Mouse (Mus musculus): ENCODE results near the gene Lrch2. TPM values are rescaled to one million over a fixed set of nuclear protein-coding genes. Genes with fewer than 3 reads are reported as not detected.
"Not testable (repeated sequence)": the region's sequence is repeated elsewhere in the genome, so short reads cannot be mapped to it uniquely, and the experiment has no call there.

Lrch2 gene
- total RNA-seq (2021) (1 to 10 TPM; 1.6 to 1.8 TPM), polyA plus RNA-seq (2012; rRNA removed) (0.33 and 0.50 TPM in 2 replicates)
- long read RNA-seq, result 0 reads

DNA sequence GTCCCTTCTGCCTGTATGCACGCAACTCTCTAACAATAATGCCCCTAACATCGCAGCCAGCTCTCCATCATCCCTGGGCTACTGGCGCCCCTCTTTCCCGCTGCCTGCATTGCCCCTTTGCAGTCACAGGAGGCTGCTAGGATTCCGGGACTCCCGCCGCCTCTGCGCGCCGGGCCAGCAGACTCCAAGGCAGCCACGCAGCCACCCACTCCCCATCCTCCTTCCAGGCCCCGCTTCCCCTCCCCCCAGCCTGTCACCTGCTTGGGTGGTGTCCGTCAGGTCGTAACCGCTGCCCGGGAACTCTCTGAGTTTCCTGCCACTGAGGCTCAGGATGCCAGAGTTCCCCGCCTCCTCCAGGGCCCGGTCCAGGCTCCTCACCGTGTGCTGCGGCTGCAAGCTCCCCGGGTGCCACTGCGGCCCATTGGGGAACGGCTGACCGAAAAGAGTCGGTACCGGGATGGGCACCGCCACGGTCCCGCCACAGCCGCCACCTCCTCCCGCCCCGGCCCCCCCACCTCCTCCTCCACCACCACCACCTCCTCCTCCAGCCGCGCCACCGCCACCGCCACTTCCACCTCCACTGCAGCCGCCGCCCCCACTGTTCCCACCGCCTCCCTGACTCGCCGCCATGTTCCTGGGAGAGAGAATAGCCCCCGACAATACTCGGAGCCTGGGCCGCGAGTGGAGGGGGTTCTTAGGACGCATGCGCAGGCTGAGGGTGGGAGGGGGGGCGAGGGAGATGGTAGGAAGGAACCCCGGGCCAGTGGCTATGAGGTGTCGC lies at the start of gene Lrch2:
TSS of gene Lrch2 (minus strand) at position 661 of the 781 bp plus-strand sequence.
- 8% methylated on average over 37 of the region's 50 CpGs for WGBS

DNA sequence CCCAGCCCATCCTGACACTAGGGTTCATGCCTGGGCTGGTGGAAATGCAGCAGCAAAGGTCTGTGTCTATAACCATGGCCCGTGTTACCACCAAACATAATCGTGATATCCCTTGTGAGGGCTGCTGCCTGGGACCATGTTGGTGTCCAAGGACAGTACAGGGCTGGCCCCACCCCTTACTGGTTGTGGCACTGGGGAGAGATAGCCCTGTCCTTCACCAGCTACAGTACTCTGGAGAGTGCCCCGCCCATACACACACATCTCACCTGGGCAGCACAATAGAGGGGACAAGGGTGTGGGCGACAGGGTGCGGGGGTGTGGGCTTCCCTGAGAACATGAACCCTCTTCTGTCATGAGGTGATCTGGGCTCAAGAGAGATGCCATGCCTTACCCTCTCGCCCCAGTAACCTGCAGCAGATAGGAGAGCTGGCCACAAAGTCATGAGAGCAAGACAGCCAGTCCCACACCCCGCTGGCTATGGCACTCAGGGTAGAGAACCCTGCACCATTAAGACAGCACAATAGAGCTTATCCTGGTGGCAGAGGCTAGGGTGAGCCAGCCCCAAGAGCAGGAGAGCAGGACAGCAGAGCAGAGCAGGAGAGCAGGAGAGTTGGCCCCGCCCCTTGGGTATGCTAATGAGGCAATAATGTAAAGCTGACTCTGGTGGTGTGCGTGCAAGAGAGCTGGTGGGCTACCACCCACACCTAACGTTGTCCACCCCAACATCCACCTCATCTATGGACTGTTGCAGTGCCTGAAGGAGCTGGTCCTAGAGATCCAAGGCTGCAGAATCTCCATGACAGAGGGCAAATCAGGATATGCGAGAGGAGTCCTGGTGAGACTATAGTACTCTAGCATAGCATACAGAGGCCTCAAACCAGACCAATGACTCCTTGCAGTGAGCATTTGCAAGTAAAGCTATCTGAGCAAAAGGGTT lies 12.7 kb downstream of the Lrch2 start:
- WGBS, result 68% methylated on average over 11 of the region's 11 CpGs
- DNase-seq, result no peak
- Histone ChIP-seq H3K27me3 (ENCODE audit: control insufficient read depth, insufficient read depth, low read length) (no peaks in the 10 kb centered on the region), H3K79me2 (replicated peaks; ENCODE audit: control insufficient read depth, insufficient read depth, low read length) (no peaks in the 10 kb centered on the region), H3K4me1 (ENCODE audit: control insufficient read depth, insufficient read depth, low read length) (no peaks in the 10 kb centered on the region; the same call in 1 of the 2 replicates), H3K36me3 (ENCODE audit: control insufficient read depth, insufficient read depth, low read length) (no peaks in the 10 kb centered on the region), H3K4me3 (no peak overlapping the region), H3K27ac (no peak overlapping the region), H3K9ac (ENCODE audit: low read depth, low read length) (no peak overlapping the region)
- intact Hi-C loops (cut with DNase I), result no loop called here
- no peak for TF ChIP-seq POLR2A (IDR thresholded peaks at IDR 0.05; ENCODE audit: insufficient read depth, low read depth, low read length)
- no peak for TF ChIP-seq CTCF (IDR thresholded peaks at IDR 0.05)
- no peak for TF ChIP-seq EP300 (IDR thresholded peaks at IDR 0.05; ENCODE audit: insufficient read depth, low read depth, low read length)

More for the DNA sequence above, at the start of gene Lrch2:
- no peaks in the 10 kb centered on the region for H3K4me1 ChIP-seq (ENCODE audit: control insufficient read depth, insufficient read depth, low read length)
- no peaks in the 10 kb centered on the region for H3K79me2 ChIP-seq (replicated peaks; ENCODE audit: control insufficient read depth, insufficient read depth, low read length)
- H3K36me3 ChIP-seq (ENCODE audit: control insufficient read depth, insufficient read depth, low read length), result no peaks in the 10 kb centered on the region
- peak within 1 kb of the TSS; percentile 48 for H3K4me3 ChIP-seq
- DNase-seq, result peak; percentile 20 to 47
- H3K27ac ChIP-seq, result peak within 1 kb of the TSS; percentile 36
- intact Hi-C loops (cut with DNase I), result no loop called here
- TF ChIP-seq CTCF (IDR thresholded peaks at IDR 0.05) (0 out of 2 replicates have a peak, but pooled peaks have one; percentile 18), POLR2A (IDR thresholded peaks at IDR 0.05; ENCODE audit: insufficient read depth, low read depth, low read length) (no peak), EP300 (IDR thresholded peaks at IDR 0.05; ENCODE audit: insufficient read depth, low read depth, low read length) (no peak)
- H3K27me3 ChIP-seq (ENCODE audit: control insufficient read depth, insufficient read depth, low read length), result no peaks in the 10 kb centered on the region
- H3K9ac ChIP-seq (ENCODE audit: low read depth, low read length), result peak within 1 kb of the TSS; percentile 69

GRCm38 (mm10) chrX:147538377-147538776 lies 15.5 kb downstream of the Lrch2 start:
- no peak overlapping the region for H3K27ac ChIP-seq
- TF ChIP-seq EP300 (IDR thresholded peaks at IDR 0.05; ENCODE audit: insufficient read depth, low read depth, low read length), result no peak
- TF ChIP-seq POLR2A (IDR thresholded peaks at IDR 0.05; ENCODE audit: insufficient read depth, low read depth, low read length), result no peak
- no peak for TF ChIP-seq CTCF (IDR thresholded peaks at IDR 0.05)
- no peaks in the 10 kb centered on the region for H3K27me3 ChIP-seq (ENCODE audit: control insufficient read depth, insufficient read depth, low read length)
- H3K4me1 ChIP-seq (ENCODE audit: control insufficient read depth, insufficient read depth, low read length), result no peaks in the 10 kb centered on the region; the same call in 1 of the 2 replicates
- H3K36me3 ChIP-seq (ENCODE audit: control insufficient read depth, insufficient read depth, low read length), result no peaks in the 10 kb centered on the region
- H3K9ac ChIP-seq (ENCODE audit: low read depth, low read length), result no peak overlapping the region
- no peak overlapping the region for H3K4me3 ChIP-seq
- no peaks in the 10 kb centered on the region for H3K79me2 ChIP-seq (replicated peaks; ENCODE audit: control insufficient read depth, insufficient read depth, low read length)
- intact Hi-C loops (cut with DNase I), result no loop called here
- no peak for DNase-seq

- H3K4me3 ChIP-seq; H3K4me1 ChIP-seq (ENCODE audit: control insufficient read depth, insufficient read depth, low read length); H3K27ac ChIP-seq; H3K27me3 ChIP-seq (ENCODE audit: control insufficient read depth, insufficient read depth, low read length); H3K9ac ChIP-seq (ENCODE audit: low read depth, low read length); H3K36me3 ChIP-seq (ENCODE audit: control insufficient read depth, insufficient read depth, low read length); H3K79me2 ChIP-seq (replicated peaks; ENCODE audit: control insufficient read depth, insufficient read depth, low read length); DNase-seq; intact Hi-C loops (cut with DNase I): not testable (repeated sequence)
- WGBS, result 77% methylated on average over 3 of the region's 3 CpGs
Observed at GRCm38 (mm10) chrX:147537117-147537516, 16.8 kb downstream of the Lrch2 start.

DNA sequence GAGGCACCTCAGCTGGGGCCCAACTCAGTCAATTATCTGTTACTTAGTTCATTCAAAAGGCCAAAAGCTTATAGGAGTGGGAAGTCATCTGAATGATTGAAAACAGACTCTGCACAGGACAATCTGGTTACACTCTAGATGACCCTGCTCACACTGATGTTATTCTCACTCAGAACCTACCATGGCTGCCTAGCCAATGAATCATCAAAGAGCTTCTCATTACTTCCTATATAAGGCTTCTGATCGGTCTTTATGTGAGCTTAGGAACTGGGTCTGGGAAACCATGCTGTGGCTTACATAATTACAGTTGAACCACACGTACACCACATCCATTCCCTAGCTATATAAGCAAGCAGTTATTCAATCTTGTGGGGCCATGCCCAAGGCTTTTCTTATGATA lies 18.3 kb downstream of the Lrch2 start:
- 77% methylated on average over 2 of the region's 2 CpGs for WGBS
- DNase-seq, result no peak
- Histone ChIP-seq H3K36me3 (ENCODE audit: control insufficient read depth, insufficient read depth, low read length) (no peaks in the 10 kb centered on the region), H3K27ac (no peak overlapping the region), H3K27me3 (ENCODE audit: control insufficient read depth, insufficient read depth, low read length) (no peaks in the 10 kb centered on the region), H3K4me1 (ENCODE audit: control insufficient read depth, insufficient read depth, low read length) (no peaks in the 10 kb centered on the region; the same call in 1 of the 2 replicates), H3K9ac (ENCODE audit: low read depth, low read length) (no peak overlapping the region), H3K4me3 (no peak overlapping the region), H3K79me2 (replicated peaks; ENCODE audit: control insufficient read depth, insufficient read depth, low read length) (no peaks in the 10 kb centered on the region)
- intact Hi-C loops (cut with DNase I), result no loop called here
- TF ChIP-seq POLR2A (IDR thresholded peaks at IDR 0.05; ENCODE audit: insufficient read depth, low read depth, low read length), result no peak
- no peak for TF ChIP-seq CTCF (IDR thresholded peaks at IDR 0.05)
- TF ChIP-seq EP300 (IDR thresholded peaks at IDR 0.05; ENCODE audit: insufficient read depth, low read depth, low read length), result no peak
